Mouse (Mus musculus): ENCODE measurements around the gene Gdf15.

Gene Gdf15

GRCm38 (mm10) chr8:70627041-70627440 lies 5.2 kb downstream of the Gdf15 start:
- no peak for DNase-seq

- DNase-seq, result peak; percentile 79
These were observed 7.2 kb downstream of the Gdf15 start for GRCm38 (mm10) chr8:70625104-70625503.

GRCm38 (mm10) chr8:70622220-70622619 lies 10.0 kb downstream of the Gdf15 start:
- DNase-seq, result no peak

GRCm38 (mm10) chr8:70618888-70619334 lies 13.3 kb downstream of the Gdf15 start:
- peak; percentile 56 for DNase-seq

GRCm38 (mm10) chr8:70617985-70618384 lies 14.3 kb downstream of the Gdf15 start:
- DNase-seq, result no peak

GRCm38 (mm10) chr8:70616645-70617044 lies 15.6 kb downstream of the Gdf15 start:
- DNase-seq, result no peak

- DNase-seq, result no peak
These were observed 16.4 kb downstream of the Gdf15 start, which contains the start of gene Lrrc25 for GRCm38 (mm10) chr8:70615894-70616293. TSS of gene Lrrc25 (plus strand) at chr8:70616155.

- no peak for DNase-seq
These were observed 17.0 kb downstream of the Gdf15 start for GRCm38 (mm10) chr8:70615281-70615680.

GRCm38 (mm10) chr8:70614469-70614868 lies 17.8 kb downstream of the Gdf15 start:
- DNase-seq, result no peak

- no peak for DNase-seq
These were observed 18.5 kb downstream of the Gdf15 start for GRCm38 (mm10) chr8:70613763-70614162.

GRCm38 (mm10) chr8:70611849-70612248 lies 20.4 kb downstream of the Gdf15 start:
- DNase-seq, result peak; percentile 94

GRCm38 (mm10) chr8:70610796-70611771 lies 21.2 kb downstream of the Gdf15 start:
- DNase-seq, result peak; percentile 93

- peak; percentile 92 for DNase-seq
These were observed 22.1 kb downstream of the Gdf15 start for GRCm38 (mm10) chr8:70609849-70610795.

- peak; percentile 90 for DNase-seq
These were observed 22.8 kb downstream of the Gdf15 start for GRCm38 (mm10) chr8:70609368-70609848.

GRCm38 (mm10) chr8:70608749-70609367 lies 23.4 kb downstream of the Gdf15 start, which contains the start of gene Ssbp4:
TSS of gene Ssbp4 (minus strand) at chr8:70608872.
- DNase-seq, result no peak

GRCm38 (mm10) chr8:70607898-70608748 lies 24.1 kb downstream of the Gdf15 start:
- DNase-seq, result peak; percentile 54

GRCm38 (mm10) chr8:70607603-70607897 lies 24.7 kb downstream of the Gdf15 start:
- no peak for DNase-seq

- DNase-seq, result no peak
These were observed 25.3 kb downstream of the Gdf15 start for GRCm38 (mm10) chr8:70606780-70607602.

GRCm38 (mm10) chr8:70605871-70606779 lies 26.1 kb downstream of the Gdf15 start:
- DNase-seq, result no peak

GRCm38 (mm10) chr8:70604558-70604957 lies 27.7 kb downstream of the Gdf15 start:
- DNase-seq, result no peak

All from lung, postnatal 14 days (tissue).